Mouse (Mus musculus) forebrain, embryonic 14.5 days (tissue): Measurements from ENCODE around the gene Pdia5. TPM values are rescaled to one million over a fixed set of nuclear protein-coding genes. Genes with fewer than 3 reads are reported as not detected.

Source experiments
- ATAC-seq: fragments of 200-750 bp; cut with Nextera tagmentation; 2 replicates; pipeline ENCODE4 v1.8.0; 2017; ENCODE audit warnings: mild to moderate bottlenecking, moderate library complexity
- DNase-seq: peaks from one replicate; pipeline ENCODE4 v3.0.0-alpha.2; 2015; ENCODE audit warnings: low spot score
- H3K27ac ChIP-seq: fragments of 300-500 bp; sonication (generic); 2 replicates; pipeline ENCODE4 v1.5.1; 2014; ENCODE audit warnings: low read depth, mild to moderate bottlenecking, control low read depth, low read length, moderate library complexity
- H3K27me3 ChIP-seq: fragments of 300-500 bp; sonication (generic); replicated peaks from 2 replicates; pipeline ENCODE4 v1.6.1; 2014; ENCODE audit warnings: low read length, control low read depth, mixed read lengths; ENCODE audit not compliant: control insufficient read depth, insufficient read depth
- H3K36me3 ChIP-seq: fragments of 300-500 bp; sonication (generic); 2 replicates; pipeline ENCODE4 v1.6.1; 2014; ENCODE audit warnings: low read length, control low read depth; ENCODE audit not compliant: control insufficient read depth, insufficient read depth
- H3K4me1 ChIP-seq: fragments of 300-500 bp; sonication (generic); 2 replicates; pipeline ENCODE4 v1.6.1; 2014; ENCODE audit warnings: antibody characterized with exemption, low read length, control low read depth; ENCODE audit not compliant: control insufficient read depth, insufficient read depth
- H3K4me2 ChIP-seq: fragments of 300-500 bp; sonication (generic); 2 replicates; pipeline ENCODE4 v1.6.1; 2014; ENCODE audit warnings: mild to moderate bottlenecking, control low read depth, low read length
- H3K4me3 ChIP-seq: fragments of 300-500 bp; sonication (generic); 2 replicates; pipeline ENCODE4 v1.5.1; 2014; ENCODE audit warnings: low read depth, low read length, control low read depth
- H3K9ac ChIP-seq: fragments of 300-500 bp; sonication (generic); 2 replicates; pipeline ENCODE4 v1.6.1; 2014; ENCODE audit warnings: mild to moderate bottlenecking, low read length, control low read depth, moderate library complexity
- H3K9me3 ChIP-seq: fragments of 300-500 bp; sonication (generic); replicated peaks from 2 replicates; pipeline ENCODE4 v1.6.1; 2016; ENCODE audit warnings: low read length, control low read depth, mixed read lengths; ENCODE audit not compliant: control insufficient read depth
- WGBS: fragments of 180-500 bp; shearing (Covaris S2); extraction: QIAGEN DNeasy Blood & Tissue Kit; methylation state at CpG from one replicate; pipeline ENCODE4 v1.1.7; 2014; 5-methylcytosine and 5-hydroxymethylcytosine counted together
- polyA plus RNA-seq: library from polyadenylated mRNA; unstranded; fragments of >200 nt; fragmentation: Nextera tagmentation; extraction: Ambion mirVana; gene quantifications from 2 replicates; pipeline ENCODE4 v1.2.1, GENCODE M21; 2014

Gene Pdia5
- polyA plus RNA-seq, 1 experiment from 2014 or later: 7.2 TPM

GRCm38 (mm10) chr16:35439046-35439445 lies 51.6 kb downstream of the Pdia5 start:
- Histone ChIP-seq H3K4me1 (no peaks in the 10 kb centered on the region), H3K9me3 (no peaks in the 10 kb centered on the region), H3K27me3 (no peaks in the 10 kb centered on the region), H3K4me2 (no peak overlapping the region), H3K36me3 (no peaks in the 10 kb centered on the region), H3K4me3 (no peak overlapping the region), H3K27ac (no peak overlapping the region), H3K9ac (no peak overlapping the region)
- no peak for ATAC-seq
- DNase-seq: no peak
- 86% methylated on average over 1 of the region's 1 CpGs for WGBS

- no peak overlapping the region for H3K27ac ChIP-seq
- ATAC-seq (no peak), DNase-seq (no peak)
- WGBS: 83% methylated on average over 4 of the region's 4 CpGs
- no peaks in the 10 kb centered on the region for H3K9me3 ChIP-seq
- no peaks in the 10 kb centered on the region for H3K4me1 ChIP-seq
- no peak overlapping the region for H3K9ac ChIP-seq
- H3K4me3 ChIP-seq: no peak overlapping the region
- no peak overlapping the region for H3K4me2 ChIP-seq
- H3K27me3 ChIP-seq: no peaks in the 10 kb centered on the region
- no peaks in the 10 kb centered on the region for H3K36me3 ChIP-seq
These were observed 59.1 kb downstream of the Pdia5 start for GRCm38 (mm10) chr16:35431608-35432007.

- Histone ChIP-seq H3K27me3 (no peaks in the 10 kb centered on the region), H3K36me3 (no peaks in the 10 kb centered on the region), H3K4me3 (no peak overlapping the region), H3K9ac (no peak overlapping the region), H3K4me1 (no peaks in the 10 kb centered on the region), H3K4me2 (no peak overlapping the region), H3K27ac (no peak overlapping the region), H3K9me3 (no peaks in the 10 kb centered on the region)
- ATAC-seq (no peak), DNase-seq (no peak)
- 87% methylated on average over 4 of the region's 4 CpGs for WGBS
These were observed 65.7 kb downstream of the Pdia5 start for GRCm38 (mm10) chr16:35424926-35425325.

- Histone ChIP-seq H3K4me3 (no peak overlapping the region), H3K9ac (no peak overlapping the region), H3K4me1 (no peaks in the 10 kb centered on the region), H3K9me3 (no peaks in the 10 kb centered on the region), H3K36me3 (no peaks in the 10 kb centered on the region), H3K4me2 (no peak overlapping the region), H3K27ac (no peak overlapping the region), H3K27me3 (no peaks in the 10 kb centered on the region)
- WGBS: 64% methylated on average over 18 of the region's 18 CpGs
- no peak for ATAC-seq
- peak; percentile 24 for DNase-seq
These were observed 67.2 kb downstream of the Pdia5 start for GRCm38 (mm10) chr16:35423250-35424139.

- Histone ChIP-seq H3K27ac (no peak overlapping the region), H3K4me2 (no peak overlapping the region), H3K27me3 (no peaks in the 10 kb centered on the region), H3K9me3 (no peaks in the 10 kb centered on the region), H3K9ac (no peak overlapping the region), H3K4me1 (no peaks in the 10 kb centered on the region), H3K36me3 (no peaks in the 10 kb centered on the region), H3K4me3 (no peak overlapping the region)
- ATAC-seq (no peak), DNase-seq (no peak)
- WGBS: 89% methylated on average over 8 of the region's 8 CpGs
These were observed 68.0 kb downstream of the Pdia5 start for GRCm38 (mm10) chr16:35422705-35423104.

GRCm38 (mm10) chr16:35422141-35422540 lies 68.5 kb downstream of the Pdia5 start:
- Histone ChIP-seq H3K4me3 (no peak overlapping the region), H3K4me1 (no peaks in the 10 kb centered on the region), H3K36me3 (no peaks in the 10 kb centered on the region), H3K27ac (no peak overlapping the region), H3K27me3 (no peaks in the 10 kb centered on the region), H3K9ac (no peak overlapping the region), H3K4me2 (no peak overlapping the region), H3K9me3 (no peaks in the 10 kb centered on the region)
- 69% methylated on average over 4 of the region's 4 CpGs for WGBS
- peak; percentile 54; the same call in 1 of the 2 replicates for ATAC-seq
- peak; percentile 51 for DNase-seq

GRCm38 (mm10) chr16:35414616-35415015 lies 76.1 kb downstream of the Pdia5 start:
- Histone ChIP-seq H3K4me3 (no peak overlapping the region), H3K36me3 (no peaks in the 10 kb centered on the region), H3K27me3 (no peaks in the 10 kb centered on the region), H3K4me1 (no peaks in the 10 kb centered on the region), H3K9me3 (no peaks in the 10 kb centered on the region), H3K9ac (no peak overlapping the region), H3K27ac (no peak overlapping the region), H3K4me2 (no peak overlapping the region)
- 92% methylated on average over 5 of the region's 5 CpGs for WGBS
- DNase-seq (no peak), ATAC-seq (no peak)

- H3K4me1 ChIP-seq: no peaks in the 10 kb centered on the region
- no peaks in the 10 kb centered on the region for H3K9me3 ChIP-seq
- no peaks in the 10 kb centered on the region for H3K27me3 ChIP-seq
- H3K4me3 ChIP-seq: no peak overlapping the region
- no peak overlapping the region for H3K27ac ChIP-seq
- H3K36me3 ChIP-seq: no peaks in the 10 kb centered on the region
- H3K9ac ChIP-seq: no peak overlapping the region
- no peak for DNase-seq
- ATAC-seq: no peak
- no peak overlapping the region for H3K4me2 ChIP-seq
- 83% methylated on average over 4 of the region's 4 CpGs for WGBS
These were observed 84.0 kb downstream of the Pdia5 start for GRCm38 (mm10) chr16:35406706-35407105.

GRCm38 (mm10) chr16:35406166-35406565 lies 84.5 kb downstream of the Pdia5 start:
- H3K27me3 ChIP-seq: no peaks in the 10 kb centered on the region
- H3K4me2 ChIP-seq: no peak overlapping the region
- H3K4me1 ChIP-seq: no peaks in the 10 kb centered on the region
- ATAC-seq (no peak), DNase-seq (no peak)
- 83% methylated on average over 4 of the region's 4 CpGs for WGBS
- H3K9me3 ChIP-seq: no peaks in the 10 kb centered on the region
- no peak overlapping the region for H3K27ac ChIP-seq
- H3K36me3 ChIP-seq: no peaks in the 10 kb centered on the region
- no peak overlapping the region for H3K4me3 ChIP-seq
- H3K9ac ChIP-seq: no peak overlapping the region
